Mouse (Mus musculus): Measurements from ENCODE around the gene 2610021A01Rik. TPM values are rescaled to one million over a fixed set of nuclear protein-coding genes. Genes with fewer than 3 reads are reported as not detected.
A peak's percentile ranks its signal among the peaks of the same experiment; 100 is the strongest.
"Not testable (repeated sequence)": the region's sequence is repeated elsewhere in the genome, so short reads cannot be mapped to it uniquely, and the experiment has no call there.

The 2610021A01Rik gene
- total and polyA plus RNA-seq, 3 experiments, result 17.3 to 27.9 (median 18.2) TPM

GRCm38 (mm10) chr7:41611654-41612053, 12.6 kb downstream of the 2610021A01Rik start:
- H3K27ac ChIP-seq (ENCODE audit: insufficient read depth, low read depth), result no peak overlapping the region
- H3K4me2 ChIP-seq (ENCODE audit: insufficient read depth, low read depth, poor library complexity, severe bottlenecking), result no peak overlapping the region
- peaks cover 19 to 54% of the 10 kb centered on the region in 2 experiments for H3K36me3 ChIP-seq (replicated peaks in 1 of 2; ENCODE audit: control insufficient read depth in 1 of 2, insufficient read depth in 1 of 2, low read length in 1 of 2)
- DNase-seq (ENCODE audit: extremely low read depth), result no peak
- H3K79me2 ChIP-seq (replicated peaks; ENCODE audit: control insufficient read depth, extremely low read depth, insufficient read depth, poor library complexity, severe bottlenecking), result peaks cover 16% of the 10 kb centered on the region
- dilution Hi-C loops (cut with MboI; ENCODE audit: extremely low pct_ligation_motif_present, extremely low pct_unique_long_range_greater_than_20kb, low sequenced_read_pairs), result no loop called here
- H3K9me3 ChIP-seq (replicated peaks; ENCODE audit: low read length), result no peaks in the 10 kb centered on the region
- no peak overlapping the region for H3K9ac ChIP-seq (ENCODE audit: insufficient read depth, low read depth)
- in situ Hi-C loops (cut with MboI; ENCODE audit: low pct_ligation_motif_present, low pct_unique_long_range_greater_than_20kb, low sequenced_read_pairs), result no loop called here
- no peak for TF ChIP-seq ZNF384 (IDR thresholded peaks at IDR 0.05; ENCODE audit: low read depth, low read length)
- no peak for TF ChIP-seq MAX (IDR thresholded peaks at IDR 0.05; ENCODE audit: low read length)
- no peak for TF ChIP-seq NRF1 (IDR thresholded peaks at IDR 0.05; ENCODE audit: low read depth, low read length)
- no peak for TF ChIP-seq MXI1 (IDR thresholded peaks at IDR 0.05; ENCODE audit: low read depth, low read length)
- H3K4me1 ChIP-seq (ENCODE audit: control insufficient read depth in 1 of 2, insufficient read depth in 2 of 2), result 0 out of 4 replicates have a peak, but pooled peaks cover 0 to 4% of the 10 kb centered on the region in 2 experiments
- no peaks in the 10 kb centered on the region for H3K27me3 ChIP-seq (replicated peaks)
- H3K4me3 ChIP-seq (replicated peaks in 1 of 3; ENCODE audit: low read depth in 2 of 3, low read length in 2 of 3, poor library complexity in 1 of 3), result no peak overlapping the region

GRCm38 (mm10) chr7:41616241-41616640, 17.2 kb downstream of the 2610021A01Rik start:
- H3K4me1 ChIP-seq (ENCODE audit: control insufficient read depth in 1 of 2, insufficient read depth in 2 of 2); H3K27me3 ChIP-seq (replicated peaks); DNase-seq (ENCODE audit: extremely low read depth); H3K4me2 ChIP-seq (ENCODE audit: insufficient read depth, low read depth, poor library complexity, severe bottlenecking); H3K9me3 ChIP-seq (replicated peaks; ENCODE audit: low read length); dilution Hi-C loops (cut with MboI; ENCODE audit: extremely low pct_ligation_motif_present, extremely low pct_unique_long_range_greater_than_20kb, low sequenced_read_pairs); H3K4me3 ChIP-seq (replicated peaks in 1 of 3; ENCODE audit: low read depth in 2 of 3, low read length in 2 of 3, poor library complexity in 1 of 3); H3K27ac ChIP-seq (ENCODE audit: insufficient read depth, low read depth); H3K79me2 ChIP-seq (replicated peaks; ENCODE audit: control insufficient read depth, extremely low read depth, insufficient read depth, poor library complexity, severe bottlenecking); H3K9ac ChIP-seq (ENCODE audit: insufficient read depth, low read depth); in situ Hi-C loops (cut with MboI; ENCODE audit: low pct_ligation_motif_present, low pct_unique_long_range_greater_than_20kb, low sequenced_read_pairs): not testable (repeated sequence)
- H3K36me3 ChIP-seq (replicated peaks in 1 of 2; ENCODE audit: control insufficient read depth in 1 of 2, insufficient read depth in 1 of 2, low read length in 1 of 2), result peaks cover 20 to 60% of the 10 kb centered on the region in 2 experiments

GRCm38 (mm10) chr7:41632409-41633220, 33.6 kb downstream of the 2610021A01Rik start, which contains the start of gene Zfp788:
Gene Zfp788, plus strand, starts transcription at chr7:41633203.
- dilution Hi-C loops (cut with MboI; ENCODE audit: extremely low pct_ligation_motif_present, extremely low pct_unique_long_range_greater_than_20kb, low sequenced_read_pairs), result no loop called here
- H3K27me3 ChIP-seq (replicated peaks), result no peaks in the 10 kb centered on the region
- peaks cover 13% of the 10 kb centered on the region for H3K79me2 ChIP-seq (replicated peaks; ENCODE audit: control insufficient read depth, extremely low read depth, insufficient read depth, poor library complexity, severe bottlenecking)
- peak; percentile 94 for DNase-seq (ENCODE audit: extremely low read depth)
- peak within 1 kb of the TSS; percentile 37 for H3K9ac ChIP-seq (ENCODE audit: insufficient read depth, low read depth)
- peaks cover 2 to 15% of the 10 kb centered on the region in 2 experiments; a peak in 3 of 4 replicates for H3K4me1 ChIP-seq (ENCODE audit: control insufficient read depth in 1 of 2, insufficient read depth in 2 of 2)
- H3K9me3 ChIP-seq (replicated peaks; ENCODE audit: low read length), result no peaks in the 10 kb centered on the region
- peaks cover 15 to 35% of the 10 kb centered on the region in 2 experiments for H3K36me3 ChIP-seq (replicated peaks in 1 of 2; ENCODE audit: control insufficient read depth in 1 of 2, insufficient read depth in 1 of 2, low read length in 1 of 2)
- in situ Hi-C loops (cut with MboI; ENCODE audit: low pct_ligation_motif_present, low pct_unique_long_range_greater_than_20kb, low sequenced_read_pairs), result loop anchor here (25.0 kb wide), 1 partner anchor 245 kb away; the partner anchor contains the start of gene AI987944
- H3K4me3 ChIP-seq (replicated peaks in 1 of 3; ENCODE audit: low read depth in 2 of 3, low read length in 2 of 3, poor library complexity in 1 of 3), result peak within 1 kb of the TSS; percentile 58 to 73 (median 67)
- TF ChIP-seq CTCF (conservative IDR thresholded peaks at IDR 0.05 in 1 of 2, IDR thresholded peaks at IDR 0.05 in 1 of 2; ENCODE audit: low read depth in 2 of 2, low read length in 2 of 2), result peak in 1 of 2 experiments; percentile 61; a peak in 2 of 4 replicates
- no peak for TF ChIP-seq MYC (IDR thresholded peaks at IDR 0.05; ENCODE audit: low read depth, low read length)
- TF ChIP-seq NRF1 (IDR thresholded peaks at IDR 0.05; ENCODE audit: low read depth, low read length), result peak; percentile 22; the same call in 1 of the 2 replicates
- no peak for TF ChIP-seq ZMIZ1 (IDR thresholded peaks at IDR 0.05; ENCODE audit: low read depth, low read length)
- TF ChIP-seq SMC3 (IDR thresholded peaks at IDR 0.05; ENCODE audit: low read depth, low read length), result 0 out of 2 replicates have a peak, but pooled peaks have one; percentile 10
- no peak for TF ChIP-seq USF1 (IDR thresholded peaks at IDR 0.05; ENCODE audit: low read depth, low read length)
- TF ChIP-seq POLR2AphosphoS2 (IDR thresholded peaks at IDR 0.05; ENCODE audit: low read depth, low read length), result peak; percentile 30; the same call in 1 of the 2 replicates
- TF ChIP-seq ZNF384 (IDR thresholded peaks at IDR 0.05; ENCODE audit: low read depth, low read length), result peak; percentile 70
- TF ChIP-seq NELFE (IDR thresholded peaks at IDR 0.05; ENCODE audit: low read depth, low read length), result peak; percentile 11; the same call in 1 of the 2 replicates
- peak; percentile 54 for TF ChIP-seq RAD21 (IDR thresholded peaks at IDR 0.05; ENCODE audit: low read depth, low read length)
- peak; percentile 34; the same call in 1 of the 2 replicates for TF ChIP-seq POLR2A (IDR thresholded peaks at IDR 0.05; ENCODE audit: low read depth, low read length)
- TF ChIP-seq UBTF (IDR thresholded peaks at IDR 0.05; ENCODE audit: low read depth, low read length), result no peak
- no peak for TF ChIP-seq BHLHE40 (IDR thresholded peaks at IDR 0.05; ENCODE audit: low read depth, low read length)
- no peak for TF ChIP-seq MAX (IDR thresholded peaks at IDR 0.05; ENCODE audit: low read length)
- no peak for TF ChIP-seq EP300 (IDR thresholded peaks at IDR 0.05; ENCODE audit: low read length)
- peak within 1 kb of the TSS; percentile 77 for H3K27ac ChIP-seq (ENCODE audit: insufficient read depth, low read depth)
- H3K4me2 ChIP-seq (ENCODE audit: insufficient read depth, low read depth, poor library complexity, severe bottlenecking), result peak within 1 kb of the TSS; percentile 75

Measured in CH12.LX (cell line).